Mouse (Mus musculus) liver, adult (tissue): ENCODE data around the gene Smim13.

ENCODE experiments used
- GATA4 ChIP-seq: IDR thresholded peaks from 2 replicates; pipeline ENCODE4 v1.6.1; 2014; ENCODE audit warnings: mild to moderate bottlenecking, low read length; ENCODE audit not compliant: insufficient replicate concordance

Smim13 gene

DNA sequence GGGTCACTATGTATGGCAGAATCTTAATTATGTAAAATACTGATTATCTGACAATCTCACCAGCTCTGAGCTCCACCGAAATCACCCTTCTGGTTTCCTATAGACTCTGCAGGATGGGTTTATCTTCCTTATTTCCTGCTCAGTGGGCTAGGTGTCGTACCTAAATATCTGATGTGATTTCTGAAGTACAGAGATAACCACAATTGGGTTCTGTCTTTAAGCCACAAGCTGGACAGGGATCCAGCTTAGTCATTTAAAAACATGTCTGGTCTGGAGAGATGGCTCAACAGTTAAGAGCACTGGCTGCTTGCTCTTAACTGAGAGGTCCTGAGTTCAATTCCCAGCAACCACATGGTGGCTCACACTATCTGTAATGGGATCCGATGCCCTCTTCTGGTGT lies 7.3 kb downstream of the Smim13 start:
- no peak for TF ChIP-seq GATA4

DNA sequence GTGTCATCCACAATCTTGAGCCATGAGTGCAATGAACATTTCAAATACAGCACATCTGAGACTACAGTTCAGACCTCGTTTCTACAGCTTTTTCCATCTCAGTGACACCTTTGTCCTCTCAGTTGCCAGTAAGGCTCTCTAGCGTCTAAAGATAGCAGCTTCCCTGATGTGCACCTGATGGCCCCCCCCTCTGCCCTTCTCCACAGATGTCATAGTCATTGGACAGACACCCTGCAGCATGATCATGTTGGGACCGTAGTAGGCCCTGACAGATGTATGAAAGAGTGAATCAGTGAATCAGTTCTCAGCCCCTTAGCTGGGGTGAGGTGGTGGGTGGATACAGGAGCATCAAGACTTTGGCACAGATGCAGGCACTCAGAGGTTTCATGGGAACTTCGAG lies 8.2 kb downstream of the Smim13 start:
- no peak for TF ChIP-seq GATA4

DNA sequence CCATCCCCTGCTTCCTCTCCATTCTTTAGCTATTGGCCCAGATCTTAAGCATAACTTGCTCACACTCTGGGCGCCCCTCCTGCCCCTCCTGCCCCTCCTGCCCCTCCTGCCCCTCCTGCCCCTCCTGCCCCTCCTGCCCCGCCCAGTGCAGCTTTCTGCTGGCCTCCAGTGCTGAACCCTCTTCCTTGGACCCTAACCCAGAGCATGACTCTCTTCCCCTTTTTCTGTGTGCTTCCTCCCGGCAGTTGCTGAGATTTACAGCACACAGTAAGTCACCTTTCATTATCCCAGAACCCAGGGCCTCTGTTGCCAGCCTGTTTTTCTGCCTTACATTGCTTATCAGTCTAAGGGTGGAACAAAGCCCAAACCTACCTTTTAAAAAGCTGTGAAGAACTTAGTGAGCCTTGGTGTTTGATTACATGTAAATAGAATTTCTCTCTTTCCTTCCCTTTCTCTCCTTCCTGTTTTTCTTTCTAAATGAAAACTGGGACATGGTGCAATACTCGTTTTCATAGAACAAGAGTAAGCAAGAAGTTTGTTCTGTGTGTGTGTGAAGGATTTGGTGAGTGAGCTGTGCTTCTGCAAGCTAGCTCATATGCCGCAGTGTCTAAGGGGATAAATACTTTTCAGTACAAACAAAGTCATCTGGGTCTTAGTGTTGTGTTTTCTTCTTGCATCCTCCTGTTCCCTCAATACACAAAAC lies 13.8 kb downstream of the Smim13 start:
- TF ChIP-seq GATA4, result no peak

DNA sequence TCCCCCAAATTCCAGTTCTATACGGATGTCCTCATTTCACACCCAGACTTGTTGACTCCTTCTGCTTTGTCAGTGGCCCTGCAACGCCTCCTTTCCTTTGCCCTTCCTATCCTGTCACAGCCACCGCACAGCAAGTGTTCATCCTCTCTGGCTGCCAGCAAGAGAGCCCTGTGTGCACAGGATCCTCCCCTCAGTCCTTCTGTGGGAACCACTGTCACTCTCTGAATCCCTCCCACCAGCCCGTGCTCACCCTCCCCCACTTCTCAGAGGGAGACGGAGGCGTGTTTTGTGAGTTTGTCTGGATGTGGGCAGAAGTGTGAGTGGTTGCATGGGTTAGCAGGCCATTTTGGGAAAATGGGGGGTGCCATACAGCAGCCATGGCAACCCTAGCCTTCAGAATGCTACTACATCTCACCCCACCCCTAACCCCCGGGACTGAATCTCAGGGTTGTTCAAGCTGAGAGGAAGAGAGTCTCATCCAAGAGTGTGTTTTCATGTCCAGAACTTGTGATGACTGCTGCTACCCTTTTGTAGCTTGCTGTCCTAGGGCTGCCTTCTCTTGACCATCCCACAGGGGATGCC lies 18.3 kb downstream of the Smim13 start:
- no peak for TF ChIP-seq GATA4

DNA sequence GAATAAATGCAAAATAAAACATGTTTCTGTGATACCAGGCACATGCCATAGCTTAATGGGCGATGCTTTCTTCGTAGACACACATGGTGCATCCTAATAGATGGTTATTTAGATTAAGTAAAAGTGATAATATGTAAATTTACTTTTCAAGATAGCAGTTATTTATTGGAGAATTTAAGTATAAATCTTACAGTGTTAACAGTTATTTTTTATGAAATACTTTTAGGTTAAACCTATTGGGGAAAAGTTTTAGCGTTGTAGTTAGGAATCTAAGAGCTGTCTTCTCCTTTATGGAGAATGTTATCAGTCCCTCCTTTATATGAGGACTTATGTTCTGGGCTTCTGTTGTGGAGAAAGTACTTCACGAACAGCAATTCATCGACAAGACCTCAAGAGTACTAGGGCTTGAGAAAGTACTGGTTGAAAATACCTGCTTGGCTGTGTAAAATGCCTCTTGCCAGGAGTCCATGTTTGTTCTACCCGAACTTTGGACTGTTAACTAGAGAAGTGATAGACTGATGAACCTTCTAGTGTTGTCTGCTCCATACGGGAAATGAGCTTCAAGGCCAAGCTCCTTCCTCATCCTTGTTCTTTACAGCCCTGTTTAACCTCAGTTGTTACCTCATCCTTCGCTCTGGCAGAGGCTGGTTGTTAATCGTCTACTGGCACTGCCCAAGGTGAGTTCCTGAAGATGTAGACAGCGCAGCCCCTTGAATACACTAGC lies 24.4 kb downstream of the Smim13 start, which contains the start of gene Gm17364:
Gene Gm17364, minus strand, starts transcription at position 51 of the 724 bp plus-strand sequence.
- no peak for TF ChIP-seq GATA4

DNA sequence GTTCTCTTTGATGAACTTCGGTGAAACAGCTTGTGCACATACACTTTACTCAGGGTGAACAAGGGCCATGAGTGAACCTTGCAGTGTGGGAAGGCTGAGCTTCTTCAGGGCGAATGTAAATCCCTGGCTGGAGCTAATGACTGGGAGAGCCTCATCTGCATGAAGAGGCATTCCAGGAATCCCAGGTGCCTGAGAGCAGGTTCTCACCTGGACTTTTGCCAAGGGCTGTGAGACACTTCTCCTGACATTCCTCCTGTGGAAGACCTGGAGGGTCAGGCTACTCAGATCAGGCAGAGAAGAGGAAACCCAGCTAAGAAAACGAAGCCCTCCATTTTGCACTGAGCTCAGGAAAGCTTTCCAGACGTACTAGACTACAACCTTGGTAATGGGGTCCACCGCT lies 31.1 kb downstream of the Smim13 start:
- no peak for TF ChIP-seq GATA4

DNA sequence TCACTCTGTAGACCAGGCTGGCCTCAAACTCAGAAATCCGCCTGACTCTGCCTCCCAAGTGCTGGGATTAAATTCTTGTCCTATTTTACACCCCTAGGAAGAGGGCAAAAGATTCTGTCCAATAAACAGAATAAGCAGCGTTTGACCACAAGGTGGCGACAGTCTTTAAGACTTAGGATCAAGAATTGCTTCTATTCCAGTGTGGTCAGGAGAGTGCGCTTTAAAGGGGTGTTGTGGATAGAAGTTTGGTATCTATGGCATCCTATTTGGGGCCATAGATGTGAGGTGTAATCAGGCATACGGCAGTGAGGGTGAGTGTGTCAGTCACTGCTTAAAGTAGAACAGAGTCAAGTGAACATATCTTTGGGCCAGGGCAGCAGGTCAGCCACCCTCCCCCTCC lies 33.6 kb downstream of the Smim13 start:
- TF ChIP-seq GATA4, result no peak

DNA sequence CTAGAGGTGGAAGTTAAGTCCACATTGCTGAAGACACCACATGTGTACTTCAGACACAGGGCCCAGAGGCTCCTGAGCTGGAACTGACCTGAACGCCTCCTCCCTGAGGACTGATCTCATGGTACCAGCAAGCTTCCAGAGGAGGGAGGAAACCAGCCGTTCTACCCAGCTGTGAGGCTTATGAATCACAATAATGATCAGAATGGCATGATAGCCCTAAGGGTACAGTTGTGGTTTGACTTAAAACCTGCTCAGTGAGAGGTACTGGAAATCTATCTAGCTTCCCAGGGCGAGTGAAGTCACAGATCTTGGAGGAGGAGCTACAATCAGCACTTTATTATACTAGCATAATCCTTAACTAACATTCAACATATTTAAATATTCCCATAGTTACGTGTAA lies 35.8 kb downstream of the Smim13 start:
- TF ChIP-seq GATA4, result no peak

DNA sequence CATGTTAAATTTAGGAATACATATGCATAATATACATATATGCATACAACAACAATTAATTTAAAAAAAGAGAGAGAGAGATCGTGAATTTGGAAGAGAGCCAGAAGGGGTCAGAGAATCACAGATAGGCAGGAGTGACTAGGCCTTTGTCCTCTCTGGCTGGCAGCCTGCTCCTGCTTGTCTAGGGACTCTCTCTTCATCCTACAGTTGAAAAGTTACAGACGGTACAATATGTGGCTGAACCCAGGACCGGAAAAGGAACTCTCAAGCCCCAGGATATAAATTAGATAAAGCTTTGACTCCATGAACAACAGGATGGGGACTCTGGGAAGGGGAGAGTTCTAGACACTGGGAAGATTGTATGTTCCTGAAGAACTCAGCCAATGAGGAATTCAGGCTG lies 36.6 kb downstream of the Smim13 start:
- peak; percentile 48; the same call in 1 of the 2 replicates for TF ChIP-seq GATA4

DNA sequence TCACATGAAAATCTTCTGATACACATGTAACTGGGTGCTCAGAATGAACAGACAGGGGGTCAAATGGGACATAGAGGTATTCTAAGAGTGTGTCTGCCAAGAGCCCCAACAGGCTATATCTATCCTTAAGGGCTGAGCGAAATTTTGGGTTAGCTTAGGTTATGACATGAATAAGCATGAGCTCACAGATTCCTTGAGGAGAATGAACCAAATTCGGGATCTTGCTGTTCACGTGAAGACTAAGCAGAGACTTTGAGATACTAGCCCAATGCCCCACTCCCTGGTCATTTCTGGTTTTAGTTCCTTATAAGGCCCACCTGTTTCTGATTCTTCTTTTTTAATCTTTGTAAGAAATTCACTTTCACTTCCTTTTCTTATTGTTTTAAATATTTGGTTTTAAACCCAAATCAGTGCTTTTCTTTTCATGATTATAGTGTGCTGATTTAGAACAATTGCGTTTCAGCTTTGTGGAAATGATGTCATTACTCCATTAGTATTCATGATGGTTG lies 41.9 kb downstream of the Smim13 start:
- no peak for TF ChIP-seq GATA4

DNA sequence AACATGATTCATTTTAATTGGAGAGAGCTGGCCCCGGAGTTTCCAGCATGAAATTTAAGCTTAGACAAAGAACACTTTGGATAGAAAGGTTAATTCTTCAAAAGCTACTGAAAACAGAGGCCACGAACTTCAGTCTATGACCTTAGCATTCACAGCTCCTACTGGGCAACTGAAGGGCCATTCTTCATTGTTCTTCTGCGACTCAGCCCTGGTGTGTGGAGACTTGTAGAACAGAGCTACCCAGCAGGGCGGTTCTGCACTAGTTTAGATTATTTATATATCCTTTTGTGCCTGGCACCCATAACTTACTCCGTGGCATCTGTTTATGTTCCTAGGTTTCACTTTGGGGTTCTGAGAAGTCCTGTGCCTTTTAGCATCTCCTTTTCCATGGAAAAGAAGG lies 44.0 kb downstream of the Smim13 start:
- TF ChIP-seq GATA4, result no peak

DNA sequence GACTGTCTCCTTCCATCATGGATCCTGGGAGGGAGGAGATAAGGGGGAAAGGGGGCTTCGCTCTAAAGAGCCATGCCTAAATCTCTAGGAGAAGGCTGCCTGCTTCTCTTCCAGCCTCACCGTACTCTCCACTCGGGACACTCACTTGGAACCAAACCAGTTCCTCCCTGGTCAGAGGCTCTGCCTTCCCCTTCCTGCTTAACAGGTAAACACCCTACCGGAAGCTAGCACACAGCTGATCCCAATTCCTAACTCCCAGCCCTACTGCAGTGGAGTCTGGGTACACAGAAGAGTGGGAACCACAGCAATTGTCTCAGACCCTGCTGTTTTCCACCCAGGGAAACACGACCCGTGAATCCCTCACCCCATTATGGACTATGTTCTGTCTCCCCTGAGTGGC lies 46.2 kb downstream of the Smim13 start:
- no peak for TF ChIP-seq GATA4

DNA sequence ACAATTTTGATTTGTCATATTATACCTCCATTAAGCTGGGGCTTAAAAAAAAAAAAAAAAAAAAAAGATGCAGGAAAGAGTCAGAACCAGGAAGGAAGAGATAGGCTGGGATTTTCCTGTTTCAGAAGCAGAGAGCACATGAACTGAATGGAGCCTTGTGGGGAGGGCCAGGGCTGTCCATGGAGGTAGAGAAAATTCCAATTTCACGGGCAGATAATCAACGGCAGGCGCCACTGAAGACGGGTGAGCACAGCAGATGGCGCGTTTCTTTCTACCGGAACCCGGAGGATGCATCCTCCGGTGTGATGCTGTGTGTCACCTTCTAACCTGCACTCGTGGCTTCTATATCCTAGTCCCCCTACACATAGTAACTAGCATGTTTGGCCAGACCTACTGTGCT lies 46.8 kb downstream of the Smim13 start:
- peak; percentile 70; the same call in 1 of the 2 replicates for TF ChIP-seq GATA4

DNA sequence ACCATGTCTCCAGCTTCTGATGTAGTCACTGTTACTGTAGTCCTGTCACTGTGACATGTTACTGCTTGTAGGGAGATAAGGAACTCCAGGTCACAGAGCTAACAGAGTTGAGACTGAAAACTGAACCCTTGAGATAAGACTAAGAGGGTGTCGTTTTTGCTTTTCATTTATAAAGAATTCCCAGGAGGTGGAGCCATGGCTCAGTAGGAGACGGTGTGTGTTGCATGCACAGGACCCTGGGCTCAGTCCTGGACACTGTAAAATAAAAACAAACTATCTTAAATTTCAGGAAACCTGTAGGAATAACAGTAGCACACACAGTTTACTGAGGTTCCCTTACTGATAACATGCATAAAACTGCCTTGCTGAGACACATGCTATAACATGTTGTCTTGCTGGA lies 48.9 kb downstream of the Smim13 start:
- no peak for TF ChIP-seq GATA4

DNA sequence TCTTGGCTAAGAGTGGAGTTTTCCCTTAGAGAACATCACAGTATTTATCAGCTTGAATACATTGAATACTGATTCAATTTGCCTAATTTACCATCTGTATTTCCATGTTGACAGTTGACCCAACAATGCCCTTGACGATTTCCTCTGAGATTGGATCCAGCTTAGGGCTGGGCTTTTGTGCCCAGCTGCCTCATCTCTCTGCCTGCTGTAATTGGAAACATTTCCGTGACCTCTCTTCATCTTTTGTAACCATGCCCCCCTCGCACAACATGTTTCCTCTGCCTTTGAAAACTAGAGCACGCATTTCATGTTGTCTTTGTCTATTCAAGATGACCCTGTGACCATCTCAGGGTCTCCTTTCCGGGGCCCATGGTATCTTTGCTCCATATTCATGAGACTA lies 49.4 kb downstream of the Smim13 start:
- no peak for TF ChIP-seq GATA4

DNA sequence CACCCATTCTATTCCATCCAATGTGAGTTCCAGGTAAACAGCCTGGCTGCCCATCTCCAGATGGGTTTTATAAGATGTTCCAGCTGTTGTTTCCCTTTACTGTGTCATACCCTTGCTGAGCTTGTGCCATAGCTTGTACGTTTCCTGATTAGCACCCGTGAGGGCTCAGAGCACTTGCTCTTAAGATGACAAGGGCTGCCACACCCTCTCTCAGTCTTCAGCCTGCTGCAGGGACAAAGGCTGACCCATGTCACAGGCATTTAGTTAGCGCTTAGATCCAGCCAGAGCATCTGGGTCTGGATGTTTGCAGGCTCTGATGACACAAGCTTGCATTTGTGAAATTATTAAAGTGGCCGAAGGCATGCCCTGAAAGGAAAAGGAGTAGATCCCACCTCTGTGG lies 50.4 kb downstream of the Smim13 start:
- TF ChIP-seq GATA4, result no peak

DNA sequence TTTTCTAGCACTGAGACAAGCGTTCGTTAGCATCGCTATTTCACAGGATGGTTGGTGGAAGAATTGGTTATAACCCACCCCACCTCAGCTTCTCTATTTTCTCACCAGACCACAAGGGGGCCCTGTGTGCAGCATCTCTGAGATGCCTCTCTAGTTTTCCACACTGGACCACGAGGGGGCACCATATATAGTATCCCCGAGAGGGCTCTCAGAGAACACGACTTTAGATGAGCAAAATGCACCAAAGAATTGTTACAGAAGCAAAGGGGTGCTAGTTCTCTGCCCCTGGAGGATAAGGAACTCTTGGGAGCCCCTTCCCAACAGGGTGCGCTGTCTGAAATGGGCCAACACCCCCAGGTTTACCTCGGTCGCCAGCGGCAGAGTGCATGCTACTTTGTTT lies 53.1 kb downstream of the Smim13 start:
- TF ChIP-seq GATA4, result no peak

DNA sequence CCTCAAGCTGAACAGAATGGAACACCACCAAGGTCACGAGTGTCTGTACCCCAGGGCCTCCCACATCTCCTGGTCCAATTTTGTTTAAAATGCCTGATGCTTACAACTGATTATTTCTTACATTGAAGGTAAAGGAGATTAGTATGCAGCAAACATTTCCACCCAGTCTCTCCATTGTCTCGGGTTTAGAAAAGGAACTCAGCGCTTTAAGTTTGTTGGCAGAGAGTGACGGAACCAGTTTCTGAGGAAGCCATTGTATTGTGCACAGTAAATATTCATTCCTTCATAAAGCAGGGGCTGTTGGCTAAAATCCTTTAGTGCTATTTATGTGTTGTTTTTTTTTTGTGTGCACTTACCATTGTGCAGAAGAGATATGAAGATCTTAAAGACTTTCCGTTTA lies 71.1 kb downstream of the Smim13 start:
- no peak for TF ChIP-seq GATA4
